Mouse (Mus musculus) Patski (cell line): ENCODE measurements around the gene Bnip3. TPM values are rescaled to one million over a fixed set of nuclear protein-coding genes. Genes with fewer than 3 reads are reported as not detected.

Experiments
- ATAC-seq: fragments of 100-300 bp; one replicate; pipeline ENCODE4 v1.8.0; 2021
- CTCF ChIA-PET: fragments of 350-600 bp; sonication (Branson Sonifier 250); formaldehyde crosslinking; loops from one replicate; lab custom pipeline; 2022; ENCODE audit warnings: inconsistent platforms; lab: Charles Lee
- POLR2A ChIA-PET: fragments of 350-600 bp; sonication (Branson Sonifier 250); formaldehyde crosslinking; loops from one replicate; lab custom pipeline; 2022; ENCODE audit warnings: antibody characterized with exemption, inconsistent platforms; lab: Charles Lee
- DNase-seq: peaks from one replicate; pipeline ENCODE4 v3.0.0-alpha.2; 2011; ENCODE audit warnings: low read depth, low spot score
- H3K27me3 ChIP-seq: fragments of 371-371 bp; one replicate; pipeline ENCODE4 v1.5.1; 2021
- CTCF ChIP-seq: fragments of 100-300 bp; IDR thresholded peaks from one replicate; pipeline ENCODE4 v1.5.1; 2021
- in situ Hi-C: fragments of 300-500 bp; cut with MboI; formaldehyde crosslinking; loops from 3 replicates; pipeline ENCODE4 v1.11.1; 2018; ENCODE audit warnings: low pct_unique_long_range_greater_than_20kb, mixed read lengths
- polyA plus RNA-seq: library from polyadenylated mRNA; unstranded; gene quantifications from one replicate; pipeline ENCODE4 v1.2.3, GENCODE M21; 2021

The Bnip3 gene
- 130 TPM for polyA plus RNA-seq

DNA sequence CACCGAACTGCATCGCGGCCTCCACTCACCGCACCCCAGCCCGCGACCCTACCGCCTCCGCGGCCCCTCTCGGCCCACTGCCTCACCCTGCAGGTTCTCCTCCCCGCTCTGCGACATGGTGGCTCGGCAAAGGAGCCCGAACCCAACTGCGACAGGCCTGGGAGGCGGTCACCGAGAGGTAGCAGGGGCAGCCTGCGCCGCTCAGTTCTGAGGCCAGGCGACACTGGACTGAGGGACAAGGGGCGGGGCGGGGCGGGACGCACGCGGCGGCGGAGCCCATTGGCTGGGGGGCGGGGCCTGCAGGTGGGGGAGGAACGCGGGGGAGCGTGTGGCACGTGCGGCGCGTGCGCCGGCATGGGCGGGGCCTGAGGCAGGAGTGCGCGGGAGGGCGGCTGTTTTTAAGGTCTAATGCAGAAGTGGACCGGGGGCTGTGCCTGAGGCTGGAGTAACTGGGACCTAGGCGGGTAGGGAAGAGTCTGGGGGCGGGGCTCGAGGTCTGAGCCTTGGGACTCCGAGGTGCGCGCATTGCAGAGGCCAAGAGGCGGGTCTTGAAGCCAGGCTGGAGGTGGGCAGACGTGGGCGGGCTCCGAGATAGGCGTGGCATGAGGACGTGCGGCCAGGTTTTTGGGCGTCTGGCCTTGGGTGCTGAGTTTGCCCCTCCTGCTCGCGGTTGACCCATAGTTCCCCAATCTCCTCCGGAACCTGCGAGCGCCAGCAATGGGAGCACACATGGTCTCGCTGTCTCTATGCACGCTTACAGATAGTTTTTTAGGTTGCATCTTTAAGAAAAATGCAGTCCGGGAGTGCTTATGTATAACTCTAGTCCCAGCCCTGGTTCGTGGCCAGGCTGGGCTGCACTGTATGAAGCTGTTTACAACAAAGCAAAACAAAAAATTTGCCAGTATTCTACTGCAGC, at the start of gene Bnip3:
Gene Bnip3, minus strand, starts transcription at position 243 of the 916 bp plus-strand sequence.
- H3K27me3 ChIP-seq = no peaks in the 10 kb centered on the region
- CTCF ChIA-PET = interaction anchor here (0.9 to 3.4 kb wide), 5 partner anchors 15 to 68 kb away, joined by 3 to 10 read pairs (median 3); partner anchors contain the start of genes Mapk1ip1 and Ppp2r2d
- TF ChIP-seq CTCF = no peak
- DNase-seq = no peak
- in situ Hi-C loops = no loop called here
- ATAC-seq = peak; percentile 86
- POLR2A ChIA-PET = no interaction called here

GRCm38 (mm10) chr7:138957106-138957505, 47.8 kb upstream of the Bnip3 start:
- TF ChIP-seq CTCF = no peak
- POLR2A ChIA-PET = no interaction called here
- DNase-seq (no peak), ATAC-seq (no peak)
- CTCF ChIA-PET = no interaction called here
- H3K27me3 ChIP-seq = peaks cover 10% of the 10 kb centered on the region
- in situ Hi-C loops = no loop called here

DNA sequence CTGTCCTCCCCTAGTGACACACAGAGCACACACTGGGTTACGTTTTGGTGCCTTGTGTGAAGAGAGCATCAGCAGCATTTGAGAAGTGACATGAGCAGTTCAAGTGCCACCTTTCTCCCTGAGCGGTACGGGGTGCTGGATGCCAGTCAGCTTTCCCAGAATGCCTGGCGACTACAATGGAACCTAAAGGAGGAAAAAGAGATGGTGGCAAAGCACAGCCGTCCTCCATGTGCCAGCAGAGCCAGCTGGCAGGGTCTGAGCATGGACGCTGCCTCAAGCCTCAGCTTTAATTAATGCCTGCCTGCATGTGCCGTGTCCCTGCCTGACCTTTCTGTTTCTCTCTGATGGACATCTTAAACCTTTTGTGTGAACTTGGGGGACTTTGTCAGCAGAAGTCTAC, 46.5 kb upstream of the Bnip3 start:
- no peak for TF ChIP-seq CTCF
- ATAC-seq = no peak
- POLR2A ChIA-PET = no interaction called here
- DNase-seq = no peak
- H3K27me3 ChIP-seq = peaks cover 12% of the 10 kb centered on the region
- CTCF ChIA-PET = no interaction called here
- in situ Hi-C loops = no loop called here

DNA sequence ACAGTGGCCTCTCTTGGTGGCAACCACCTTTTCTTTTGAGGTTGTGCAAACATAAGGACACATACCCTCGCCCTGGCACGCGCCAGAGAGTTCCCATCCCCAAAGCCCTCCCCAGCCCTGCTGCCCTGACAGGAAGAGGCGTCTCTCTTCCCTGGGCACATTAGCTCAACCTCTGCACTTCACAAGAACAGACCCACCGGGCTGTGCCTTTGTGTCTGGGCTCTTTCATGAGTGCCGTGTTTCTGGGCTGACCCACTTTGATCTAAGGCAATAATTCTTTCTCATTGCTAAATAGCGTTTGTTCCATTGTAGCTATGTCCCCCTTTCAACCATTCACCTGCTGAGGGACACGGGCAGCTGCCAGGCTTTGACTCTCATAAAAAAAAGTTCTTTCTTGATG, 39.0 kb upstream of the Bnip3 start:
- in situ Hi-C loops = no loop called here
- ChIA-PET POLR2A (no interaction called here), CTCF (no interaction called here)
- ATAC-seq (no peak), DNase-seq (no peak)
- TF ChIP-seq CTCF = no peak
- peaks cover 9% of the 10 kb centered on the region for H3K27me3 ChIP-seq

GRCm38 (mm10) chr7:138947741-138948140, 38.4 kb upstream of the Bnip3 start:
- TF ChIP-seq CTCF = no peak
- ChIA-PET CTCF (no interaction called here), POLR2A (no interaction called here)
- peaks cover 9% of the 10 kb centered on the region for H3K27me3 ChIP-seq
- in situ Hi-C loops = no loop called here
- no peak for ATAC-seq
- no peak for DNase-seq

DNA sequence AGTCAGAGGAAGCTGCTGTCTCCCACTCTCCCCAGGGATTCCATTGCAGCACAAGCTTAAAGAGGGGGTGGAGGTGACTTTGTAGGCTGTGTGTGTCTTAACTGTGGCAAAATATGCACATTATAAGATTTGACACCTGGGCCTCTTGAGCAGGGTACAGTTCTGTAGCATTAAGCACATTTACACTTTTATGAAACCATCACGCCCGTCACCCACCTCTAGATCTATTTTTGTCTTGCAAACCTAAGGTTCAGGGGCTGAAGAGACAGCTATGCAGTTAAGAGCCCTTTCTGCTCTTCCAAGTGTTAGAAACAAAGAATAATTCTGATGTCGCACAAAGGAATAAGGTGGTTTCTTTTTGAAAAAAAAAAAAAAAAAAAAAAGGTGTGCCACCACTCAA, 36.3 kb upstream of the Bnip3 start:
- ATAC-seq (no peak), DNase-seq (no peak)
- POLR2A ChIA-PET = interaction anchor here (0.6 kb wide), 1 partner anchor 121 kb away, joined by 3 read pairs; no protein-coding TSS in a partner anchor
- TF ChIP-seq CTCF = no peak
- in situ Hi-C loops = no loop called here
- CTCF ChIA-PET = no interaction called here
- peaks cover 20% of the 10 kb centered on the region for H3K27me3 ChIP-seq

- DNase-seq = no peak
- peaks cover 27% of the 10 kb centered on the region for H3K27me3 ChIP-seq
- no peak for ATAC-seq
- ChIA-PET CTCF (no interaction called here), POLR2A (no interaction called here)
- no peak for TF ChIP-seq CTCF
- in situ Hi-C loops = no loop called here
Observed at GRCm38 (mm10) chr7:138942301-138942700, 33.0 kb upstream of the Bnip3 start.

DNA sequence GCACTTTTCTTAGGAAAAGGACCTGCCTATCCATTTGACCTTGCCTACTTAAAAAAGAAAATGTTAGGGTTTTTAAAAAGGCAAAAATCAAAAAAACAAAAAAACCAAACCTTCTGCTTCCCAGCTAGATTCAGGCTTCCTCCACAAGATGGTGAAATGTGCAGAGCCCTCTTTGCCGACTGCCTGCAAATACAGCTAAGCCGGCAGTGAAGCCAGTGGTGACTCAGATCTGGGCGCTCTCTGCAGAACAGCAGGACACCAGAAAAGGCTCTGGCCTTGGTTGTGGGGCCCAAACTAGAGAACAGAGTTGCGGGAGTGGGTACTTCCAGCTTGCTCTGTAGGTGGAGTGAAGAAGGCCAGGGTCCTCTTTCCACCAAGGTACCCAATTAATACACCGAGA, 32.3 kb upstream of the Bnip3 start:
- ATAC-seq (no peak), DNase-seq (no peak)
- CTCF ChIA-PET = no interaction called here
- peaks cover 27% of the 10 kb centered on the region for H3K27me3 ChIP-seq
- POLR2A ChIA-PET = no interaction called here
- TF ChIP-seq CTCF = no peak
- in situ Hi-C loops = no loop called here

DNA sequence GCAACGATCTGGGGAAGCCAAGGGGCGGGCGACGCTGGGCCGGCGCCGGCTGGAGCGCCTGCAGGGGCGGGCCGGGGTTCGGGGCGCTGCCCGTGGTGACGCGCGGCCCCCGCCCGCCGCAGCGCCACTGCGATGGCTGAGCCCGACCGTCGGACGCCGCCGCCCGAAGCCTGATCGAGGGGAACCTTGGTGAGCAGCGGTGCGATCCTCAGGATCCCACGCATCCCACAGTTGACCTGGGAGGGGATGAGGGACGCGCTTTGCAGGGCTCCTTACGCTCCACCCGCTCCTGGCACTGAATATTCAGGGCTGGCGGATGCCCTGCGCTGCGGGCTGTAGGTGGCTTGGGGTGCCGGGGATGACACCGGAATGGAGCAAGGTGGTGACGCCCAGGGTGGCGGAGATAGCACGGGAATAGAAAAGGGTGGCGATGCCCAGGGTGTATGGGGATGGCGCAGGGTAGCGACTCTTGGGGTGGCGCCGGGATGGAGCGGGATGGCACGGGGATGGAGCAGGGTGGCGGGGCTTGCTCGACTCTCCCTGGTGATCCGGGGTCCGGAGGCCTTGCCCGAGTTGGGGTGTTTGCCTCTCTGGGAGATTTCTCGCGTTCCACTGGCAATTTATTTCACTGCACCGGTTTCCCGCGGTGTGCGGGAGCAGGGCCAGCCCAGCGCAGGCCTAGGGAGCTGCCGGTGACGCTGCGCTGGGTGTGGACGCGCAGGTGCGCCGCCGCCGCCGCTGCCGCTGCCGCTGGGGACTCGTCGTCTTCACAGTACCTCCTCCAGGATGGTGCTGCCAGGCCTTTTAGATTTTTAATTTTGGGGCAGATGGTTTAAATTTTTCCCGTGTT, 31.5 kb upstream of the Bnip3 start, which contains the start of gene Jakmip3:
Gene Jakmip3, plus strand, starts transcription at position 119 of the 850 bp plus-strand sequence.
- in situ Hi-C loops = no loop called here
- DNase-seq (no peak), ATAC-seq (no peak)
- TF ChIP-seq CTCF = no peak
- H3K27me3 ChIP-seq = peaks cover 27% of the 10 kb centered on the region
- ChIA-PET POLR2A (no interaction called here), CTCF (no interaction called here)

GRCm38 (mm10) chr7:138940256-138940611, 30.9 kb upstream of the Bnip3 start:
- ChIA-PET POLR2A (no interaction called here), CTCF (no interaction called here)
- in situ Hi-C loops = no loop called here
- no peak for TF ChIP-seq CTCF
- H3K27me3 ChIP-seq = peaks cover 27% of the 10 kb centered on the region
- ATAC-seq (no peak), DNase-seq (no peak)

GRCm38 (mm10) chr7:138938991-138939390, 29.7 kb upstream of the Bnip3 start:
- no peak for TF ChIP-seq CTCF
- in situ Hi-C loops = no loop called here
- no peak for ATAC-seq
- peaks cover 27% of the 10 kb centered on the region for H3K27me3 ChIP-seq
- CTCF ChIA-PET = no interaction called here
- POLR2A ChIA-PET = no interaction called here
- DNase-seq = no peak
